Mouse (Mus musculus): ENCODE data around the gene Gm27021.

Gm27021 gene

DNA sequence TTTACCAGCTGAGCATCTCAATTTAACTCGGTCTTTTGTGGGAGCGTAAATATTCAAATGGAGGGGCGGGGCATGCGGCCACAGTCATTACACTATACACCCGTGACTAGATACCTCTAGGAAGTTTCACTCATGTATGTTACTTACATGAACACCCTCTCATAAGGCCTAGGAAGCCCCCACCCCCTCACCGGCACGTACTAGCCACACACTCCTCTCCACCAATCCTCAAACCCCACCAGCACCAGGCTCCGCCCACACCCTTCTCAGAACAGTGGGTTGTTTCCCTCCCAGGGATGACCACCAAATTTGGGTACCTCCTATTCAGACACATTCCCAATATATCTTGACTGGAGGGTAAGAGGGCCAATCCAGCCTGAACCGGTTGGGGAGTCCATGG, 60.4 kb downstream of the Gm27021 start:
- peak; percentile 31 for DNase-seq (ENCODE audit: extremely low read depth, low read depth)

DNA sequence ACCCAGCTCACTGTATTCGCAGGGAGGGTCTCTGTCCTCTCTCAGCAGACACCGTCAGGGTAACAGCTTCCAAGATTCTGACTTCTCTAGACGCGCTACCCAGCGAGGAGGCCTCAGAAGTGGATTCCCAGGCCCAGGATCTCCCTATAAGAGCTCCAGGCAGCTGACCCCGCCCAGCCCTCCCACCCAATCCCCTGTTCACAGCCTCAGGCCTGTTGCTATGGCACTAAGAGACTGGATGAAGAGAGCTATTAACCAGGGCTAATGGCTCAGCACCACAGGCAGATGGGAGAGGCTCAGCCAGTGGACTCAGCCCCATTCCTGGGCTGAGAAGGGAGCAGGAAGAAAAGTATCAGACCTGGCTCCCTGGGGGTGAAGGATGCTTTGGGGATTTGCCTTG, 65.2 kb downstream of the Gm27021 start:
- no peak for DNase-seq (ENCODE audit: extremely low read depth, low read depth)

DNA sequence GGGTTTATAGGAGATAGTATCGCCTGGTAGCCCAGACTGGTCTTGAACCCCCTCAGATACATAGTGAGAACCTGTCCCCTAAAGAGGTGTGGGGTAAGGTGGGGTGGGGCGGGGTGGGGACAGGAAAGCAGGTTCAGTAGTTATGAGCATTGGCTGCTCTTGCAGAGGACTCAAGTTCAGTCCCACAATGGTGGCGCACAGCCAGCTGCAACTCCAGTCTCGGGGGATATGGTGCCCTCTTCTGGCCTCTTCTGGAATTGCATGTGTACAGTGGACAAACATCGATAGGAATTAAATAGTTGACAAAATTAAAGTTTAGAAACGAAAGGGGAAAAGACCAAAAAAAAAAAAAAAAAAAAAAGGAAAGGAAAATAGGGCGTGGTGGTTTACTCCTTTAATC, 68.4 kb downstream of the Gm27021 start:
- peak; percentile 62 for DNase-seq (ENCODE audit: extremely low read depth, low read depth)

DNA sequence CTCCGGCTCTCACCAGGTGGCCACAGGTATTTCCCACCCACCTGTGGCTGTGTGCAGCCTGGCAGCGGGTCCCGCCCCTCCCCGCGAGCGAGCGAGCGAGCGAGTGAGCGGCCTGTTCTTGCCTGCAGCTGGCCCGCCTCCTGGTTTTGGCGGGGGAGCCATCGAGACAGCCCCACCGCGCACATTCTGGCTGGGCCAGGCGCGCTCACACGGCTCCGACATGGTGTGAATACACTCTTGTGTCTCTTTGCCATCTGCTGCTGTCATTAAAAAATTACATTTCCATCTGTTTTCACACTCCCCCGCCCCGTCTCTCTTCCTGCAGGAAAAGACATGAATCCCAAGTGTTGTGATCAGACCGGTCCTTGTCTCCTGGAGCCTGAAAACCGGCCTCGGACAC, 69.3 kb downstream of the Gm27021 start:
- DNase-seq (ENCODE audit: extremely low read depth, low read depth): no peak

DNA sequence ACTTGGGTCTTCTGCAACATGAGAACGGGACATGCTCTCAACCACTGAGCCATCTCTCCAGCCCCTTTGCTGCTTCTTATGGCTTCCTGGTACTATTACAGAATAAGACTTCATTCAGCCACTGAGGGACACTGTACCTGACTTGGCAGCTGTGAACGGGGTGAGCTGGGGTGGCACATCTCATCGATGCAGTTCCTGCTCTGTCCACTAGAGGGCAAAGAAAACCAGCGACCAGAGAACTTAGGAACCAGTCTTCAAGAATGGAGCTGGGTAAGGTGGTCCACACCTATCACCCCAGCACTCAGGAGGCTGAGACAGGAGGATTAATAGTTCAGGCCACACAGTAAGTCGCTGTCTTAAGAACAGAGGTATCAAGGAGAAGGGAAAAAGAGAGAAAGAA, 71.9 kb downstream of the Gm27021 start:
- DNase-seq (ENCODE audit: extremely low read depth, low read depth): peak; percentile 54

DNA sequence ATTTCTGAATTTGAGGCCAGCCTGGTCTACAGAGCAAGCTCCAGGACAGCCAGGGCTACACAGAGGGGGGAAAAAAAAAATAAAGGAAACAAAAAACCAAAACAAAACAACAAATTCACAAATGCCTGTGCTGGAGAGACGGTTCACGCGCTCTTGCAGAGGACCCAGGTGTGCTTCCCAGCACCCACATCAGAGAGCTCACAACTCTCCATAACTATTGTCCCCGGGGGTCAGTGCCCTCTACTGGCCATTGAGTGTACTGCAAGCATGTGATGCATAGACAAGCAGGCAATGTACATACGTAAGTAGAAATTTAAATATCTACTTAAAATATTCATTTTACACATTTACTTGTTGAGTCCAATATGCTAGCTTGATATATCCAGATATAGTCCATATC, 73.3 kb downstream of the Gm27021 start:
- DNase-seq (ENCODE audit: extremely low read depth, low read depth): no peak

DNA sequence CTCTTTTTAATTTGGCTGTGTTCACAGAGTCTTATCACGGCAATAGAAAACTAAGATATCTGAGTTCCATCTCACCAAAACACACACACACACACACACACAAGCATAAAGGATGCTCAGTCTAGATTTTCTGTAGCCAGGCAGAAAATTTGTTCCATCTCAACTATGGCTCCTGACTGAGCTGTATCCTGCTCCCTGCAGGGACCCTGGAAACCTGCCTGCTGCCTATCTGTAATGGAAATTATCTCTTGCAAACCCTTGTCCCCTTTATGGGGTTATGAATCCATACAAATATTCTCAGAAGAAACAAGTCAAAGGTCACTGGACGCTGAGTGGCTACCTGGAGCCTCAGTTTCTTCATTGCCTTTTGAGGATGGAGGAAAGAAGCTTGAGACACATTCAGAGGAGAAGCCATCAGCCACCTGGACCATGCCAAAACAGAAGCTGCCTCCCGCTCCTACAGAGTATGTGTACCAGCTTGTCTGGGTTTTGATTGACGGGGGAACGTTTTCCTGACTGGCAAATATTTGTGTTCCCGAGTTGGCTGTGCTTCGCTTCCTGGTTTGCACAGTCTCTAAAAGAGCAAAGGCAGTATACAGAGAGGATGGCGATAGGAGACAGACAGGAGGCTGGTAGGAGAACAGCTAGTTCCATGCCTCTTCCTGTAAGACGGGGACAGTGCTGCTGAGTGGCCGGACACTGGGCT, 76.1 kb downstream of the Gm27021 start:
- DNase-seq (ENCODE audit: extremely low read depth, low read depth): no peak

DNA sequence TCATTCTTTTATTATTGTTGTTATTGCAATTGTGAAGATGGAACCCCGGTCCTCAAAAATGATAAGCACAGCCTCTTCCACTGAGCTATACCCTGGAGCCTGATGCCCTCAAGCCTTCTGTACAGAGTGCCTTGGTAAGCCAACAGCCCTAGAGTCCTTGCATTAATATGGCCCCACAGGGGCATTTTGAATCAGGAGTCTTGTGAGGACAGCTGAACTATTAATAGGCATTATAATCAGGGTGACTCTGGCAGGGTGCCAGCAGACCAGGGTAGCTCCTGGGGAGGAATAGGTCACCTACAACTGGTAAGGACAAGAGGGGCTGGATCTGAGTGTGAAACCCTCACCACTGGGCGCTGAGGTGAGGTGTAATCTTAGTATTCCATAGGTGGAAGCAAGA, 78.0 kb downstream of the Gm27021 start:
- no peak for DNase-seq (ENCODE audit: extremely low read depth, low read depth)

DNA sequence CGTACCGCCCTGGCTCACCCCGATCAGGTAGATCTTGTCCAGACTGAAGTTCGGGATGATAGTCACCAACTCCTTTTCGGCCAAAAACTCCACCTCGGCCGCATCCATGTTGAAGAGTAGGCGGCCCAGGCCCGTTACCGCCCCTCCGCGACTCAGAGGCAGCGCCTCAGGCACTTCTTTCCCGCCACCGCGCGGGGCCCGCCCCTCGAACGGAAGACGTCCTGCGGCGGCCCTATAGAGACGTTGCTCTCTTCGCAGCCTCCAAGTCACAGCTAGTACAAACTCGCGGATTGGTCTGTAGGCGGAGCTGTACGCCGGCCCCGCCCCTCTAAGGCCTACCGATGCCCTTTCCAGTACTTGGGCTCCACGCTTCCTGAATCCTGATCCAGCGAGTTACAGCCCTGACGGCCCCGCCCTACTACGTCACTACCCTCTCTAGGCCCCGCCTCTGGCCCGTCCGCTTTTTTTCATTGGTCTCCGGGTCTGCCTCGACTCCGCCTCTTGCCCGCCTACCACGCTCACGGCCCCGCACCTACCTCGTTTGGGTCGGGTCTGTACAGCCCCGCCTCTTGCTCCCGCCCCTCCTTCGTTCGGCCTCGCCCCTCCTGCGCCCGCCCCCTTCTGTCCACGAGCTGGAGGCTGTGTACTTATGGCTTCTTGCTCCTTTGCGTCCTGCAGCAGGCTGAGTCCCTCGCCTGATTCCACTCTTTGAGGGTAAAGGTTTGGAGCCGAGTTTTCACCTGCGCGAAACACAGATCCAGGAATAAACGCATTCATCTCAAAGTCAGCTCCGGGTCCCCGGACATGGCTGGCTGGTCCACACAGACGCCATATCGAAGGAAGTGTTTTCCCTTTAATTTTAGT, 78.7 kb downstream of the Gm27021 start, which contains the start of gene Gins2:
Gene Gins2 (minus strand): TSS at position 397 of the 864 bp plus-strand sequence.
- DNase-seq (ENCODE audit: extremely low read depth, low read depth): peak; percentile 98

DNA sequence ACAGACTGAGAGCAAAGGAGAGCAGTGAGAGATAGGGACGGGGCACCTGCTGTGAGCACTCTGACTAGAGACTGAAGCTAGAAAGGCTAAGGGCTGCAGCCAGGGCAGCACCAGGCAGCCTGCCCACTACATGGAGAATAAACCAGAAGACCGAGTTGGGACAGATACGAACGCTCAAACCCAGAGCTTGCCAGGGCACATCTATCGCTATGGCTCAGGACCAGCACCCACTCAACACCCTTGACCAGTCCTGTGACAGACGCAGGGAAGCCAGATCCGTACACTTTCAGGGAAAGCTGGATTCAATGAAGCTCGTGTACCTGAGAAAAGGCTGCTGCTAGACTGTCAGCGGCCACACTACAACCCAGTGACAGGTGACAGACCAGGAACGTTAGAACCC, 82.4 kb downstream of the Gm27021 start:
- DNase-seq (ENCODE audit: extremely low read depth, low read depth): no peak

DNA sequence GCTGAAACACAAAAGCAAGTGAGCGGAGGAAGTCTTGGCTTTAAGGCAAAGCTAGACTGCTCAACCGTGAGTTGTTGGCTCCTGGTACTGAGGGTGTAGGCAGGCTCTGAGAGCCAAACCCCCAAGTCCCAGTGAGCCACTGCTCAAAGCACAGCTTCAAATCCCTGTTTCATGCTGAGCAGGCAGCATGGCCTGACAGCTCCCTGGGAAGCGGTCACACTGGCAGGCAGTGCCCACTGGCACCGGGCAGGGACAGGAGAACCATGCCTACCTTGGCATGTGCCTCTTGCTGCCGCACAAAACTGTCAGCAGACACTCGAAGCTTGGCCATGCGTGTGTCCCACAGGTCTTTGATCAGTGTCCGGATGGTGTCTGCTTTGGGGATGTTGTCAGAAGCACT, 86.1 kb downstream of the Gm27021 start:
- no peak for DNase-seq (ENCODE audit: extremely low read depth, low read depth)

DNA sequence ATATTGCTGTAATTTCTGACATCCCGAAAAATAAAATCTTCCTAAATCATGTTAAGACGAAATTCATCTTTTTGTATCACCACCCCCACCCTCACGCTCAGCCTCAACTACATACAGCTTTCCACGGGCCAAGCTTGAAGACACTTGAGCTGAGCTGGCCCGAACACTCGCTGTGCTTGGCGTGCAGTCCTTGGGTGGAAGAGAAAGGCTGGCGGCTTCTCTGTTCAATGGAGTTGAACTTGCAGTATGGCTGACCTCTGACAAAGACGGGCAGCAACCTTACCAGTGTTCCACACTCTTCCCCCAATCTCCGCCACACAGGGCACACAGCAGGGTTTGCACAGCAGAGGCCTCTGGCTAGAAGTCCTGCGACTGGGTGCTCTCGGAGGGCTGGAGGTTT, 86.5 kb downstream of the Gm27021 start:
- DNase-seq (ENCODE audit: extremely low read depth, low read depth): no peak

DNA sequence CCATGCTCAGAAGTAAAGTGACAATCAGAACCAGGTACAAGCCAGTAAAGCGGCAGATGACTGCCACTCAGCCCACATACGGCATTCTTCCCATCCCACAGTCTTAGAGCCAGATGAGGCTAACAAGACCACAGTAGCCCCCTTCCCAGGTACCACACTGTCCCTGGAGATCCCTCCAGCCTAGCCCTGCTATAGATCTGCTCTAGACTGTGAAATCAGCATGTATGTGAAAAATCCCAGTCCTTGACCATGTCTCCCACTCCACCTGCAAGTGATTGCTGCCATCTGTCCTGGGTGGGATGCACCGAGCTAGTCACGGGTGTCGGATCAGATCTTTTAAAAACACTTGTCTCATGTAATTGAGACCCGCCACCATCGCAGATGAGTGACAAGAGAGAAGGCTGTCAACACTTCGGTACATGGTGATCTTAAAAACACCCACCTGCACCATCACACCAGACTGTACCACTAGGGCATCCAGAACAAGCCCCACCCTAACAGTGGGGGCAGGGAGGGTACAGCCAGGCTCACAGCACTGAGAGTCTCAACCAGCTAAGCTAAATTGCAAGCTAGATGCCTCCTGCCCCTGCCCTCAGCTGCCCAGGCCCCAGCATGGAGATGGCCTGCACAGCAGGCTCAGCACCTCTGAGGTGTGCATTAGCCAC, 87.4 kb downstream of the Gm27021 start:
- no peak for DNase-seq (ENCODE audit: extremely low read depth, low read depth)

DNA sequence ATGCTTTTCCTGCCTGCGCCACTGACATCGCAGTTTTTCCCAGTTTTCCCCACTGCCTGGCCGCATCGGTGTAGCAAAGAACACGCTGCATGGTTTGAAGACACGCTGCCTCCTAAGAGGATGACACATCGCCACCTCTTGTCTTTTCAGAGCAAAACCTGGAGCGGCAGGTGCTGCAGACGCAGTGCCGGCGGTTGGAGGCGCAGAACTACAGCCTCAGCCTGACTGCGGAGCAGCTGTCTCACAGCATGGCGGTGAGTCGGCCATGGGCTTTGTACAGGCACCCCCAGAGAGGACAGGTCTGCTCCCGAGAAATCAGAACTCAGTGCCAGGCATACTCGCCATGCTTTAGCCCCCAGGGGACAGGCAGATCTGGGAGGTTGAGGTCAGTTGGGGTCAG, 90.1 kb downstream of the Gm27021 start:
- no peak for DNase-seq (ENCODE audit: extremely low read depth, low read depth)

DNA sequence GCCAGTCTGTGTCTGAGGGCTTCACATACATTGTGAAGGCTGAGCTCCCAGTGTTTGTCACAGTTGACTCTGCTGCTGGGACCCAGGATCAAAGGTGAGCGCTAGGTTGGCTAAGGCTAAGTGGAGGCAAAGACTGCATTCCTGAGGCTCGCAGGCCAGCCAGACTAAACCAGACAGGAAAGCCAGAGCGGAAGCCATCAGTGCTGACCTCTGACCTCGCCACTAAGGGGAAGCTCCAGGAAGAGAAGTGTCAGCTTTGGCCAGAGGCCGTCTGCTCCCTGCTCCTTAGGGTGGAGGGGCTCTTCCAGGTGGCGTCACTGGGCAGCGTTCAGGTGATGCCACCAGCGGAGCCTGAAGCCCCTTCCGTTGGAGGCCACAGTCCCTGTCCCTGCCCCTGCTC, 92.1 kb downstream of the Gm27021 start:
- no peak for DNase-seq (ENCODE audit: extremely low read depth, low read depth)

DNA sequence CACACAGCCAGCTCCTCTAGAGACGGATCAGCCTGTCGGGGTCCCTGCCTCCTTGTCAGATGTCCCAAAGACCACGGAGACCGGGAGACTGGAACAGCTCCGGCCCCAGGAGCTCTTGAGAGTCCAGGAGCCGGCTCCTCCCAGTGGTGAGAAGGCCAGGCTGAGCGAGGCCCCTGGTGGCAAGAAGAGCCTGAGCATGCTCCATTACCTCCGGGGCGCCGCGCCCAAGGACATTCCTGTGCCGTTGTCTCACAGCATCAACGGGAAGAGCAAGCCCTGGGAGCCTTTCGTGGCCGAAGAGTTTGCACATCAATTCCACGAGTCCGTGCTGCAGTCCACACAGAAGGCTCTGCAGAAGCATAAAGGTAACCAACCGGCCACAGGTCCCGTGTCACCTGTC, 92.9 kb downstream of the Gm27021 start:
- no peak for DNase-seq (ENCODE audit: extremely low read depth, low read depth)

DNA sequence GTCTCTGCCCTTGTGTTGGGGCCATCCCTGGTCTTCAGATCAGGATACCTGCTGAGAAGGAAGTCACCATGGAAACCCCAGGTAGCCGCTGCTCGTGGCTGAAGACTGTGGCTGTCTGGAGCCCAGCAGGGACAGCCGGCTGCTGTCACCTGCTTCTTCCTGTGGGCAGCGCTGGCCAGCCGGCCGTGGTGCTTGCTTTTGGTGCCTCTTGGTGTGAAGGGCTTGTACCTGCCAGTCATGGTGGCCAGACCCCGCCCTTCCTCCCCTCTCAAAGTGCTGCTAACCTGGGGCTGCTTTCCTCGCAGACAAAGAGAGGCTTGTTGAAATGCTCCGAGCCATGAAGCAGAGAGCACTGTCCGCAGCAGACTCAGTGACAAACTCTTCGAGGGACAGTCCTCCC, 94.0 kb downstream of the Gm27021 start:
- DNase-seq (ENCODE audit: extremely low read depth, low read depth): no peak

DNA sequence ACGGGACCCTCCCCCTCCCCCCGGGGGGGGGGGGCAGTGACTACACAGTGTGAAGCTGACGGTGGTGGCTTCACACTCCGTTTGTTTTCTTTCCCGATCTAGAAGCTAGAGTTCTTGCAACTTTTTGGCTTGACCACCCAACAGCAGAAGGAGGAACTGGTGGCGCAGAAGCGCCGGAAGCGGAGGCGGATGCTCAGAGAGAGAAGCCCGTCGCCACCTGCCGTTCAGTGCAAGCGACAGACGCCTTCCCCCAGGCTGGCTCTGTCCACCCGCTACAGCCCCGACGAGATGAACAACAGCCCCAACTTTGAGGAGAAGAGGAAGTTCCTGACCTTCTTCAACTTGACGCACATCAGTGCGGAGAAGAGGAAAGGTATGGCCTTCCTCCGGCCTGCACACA, 95.3 kb downstream of the Gm27021 start:
- no peak for DNase-seq (ENCODE audit: extremely low read depth, low read depth)

DNA sequence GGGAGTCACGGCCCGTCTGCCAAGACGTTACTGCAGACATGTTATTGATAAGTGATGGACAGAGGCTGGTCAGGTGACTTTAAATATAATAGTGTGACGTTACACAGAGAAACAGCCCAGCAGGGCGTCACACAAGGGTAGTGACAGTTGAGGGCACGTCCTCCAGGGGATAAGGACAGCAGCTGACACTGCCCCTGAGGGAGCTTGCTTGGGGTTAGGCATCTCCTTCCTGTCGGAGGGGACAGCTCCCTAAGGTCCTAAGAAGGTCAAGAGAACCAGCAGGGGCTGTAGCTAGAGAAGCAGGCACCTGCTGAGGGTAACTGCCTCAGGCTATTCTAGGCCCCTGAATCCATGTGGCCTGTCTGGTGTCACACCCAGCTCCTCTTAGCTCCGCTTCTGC, 96.3 kb downstream of the Gm27021 start:
- no peak for DNase-seq (ENCODE audit: extremely low read depth, low read depth)

DNA sequence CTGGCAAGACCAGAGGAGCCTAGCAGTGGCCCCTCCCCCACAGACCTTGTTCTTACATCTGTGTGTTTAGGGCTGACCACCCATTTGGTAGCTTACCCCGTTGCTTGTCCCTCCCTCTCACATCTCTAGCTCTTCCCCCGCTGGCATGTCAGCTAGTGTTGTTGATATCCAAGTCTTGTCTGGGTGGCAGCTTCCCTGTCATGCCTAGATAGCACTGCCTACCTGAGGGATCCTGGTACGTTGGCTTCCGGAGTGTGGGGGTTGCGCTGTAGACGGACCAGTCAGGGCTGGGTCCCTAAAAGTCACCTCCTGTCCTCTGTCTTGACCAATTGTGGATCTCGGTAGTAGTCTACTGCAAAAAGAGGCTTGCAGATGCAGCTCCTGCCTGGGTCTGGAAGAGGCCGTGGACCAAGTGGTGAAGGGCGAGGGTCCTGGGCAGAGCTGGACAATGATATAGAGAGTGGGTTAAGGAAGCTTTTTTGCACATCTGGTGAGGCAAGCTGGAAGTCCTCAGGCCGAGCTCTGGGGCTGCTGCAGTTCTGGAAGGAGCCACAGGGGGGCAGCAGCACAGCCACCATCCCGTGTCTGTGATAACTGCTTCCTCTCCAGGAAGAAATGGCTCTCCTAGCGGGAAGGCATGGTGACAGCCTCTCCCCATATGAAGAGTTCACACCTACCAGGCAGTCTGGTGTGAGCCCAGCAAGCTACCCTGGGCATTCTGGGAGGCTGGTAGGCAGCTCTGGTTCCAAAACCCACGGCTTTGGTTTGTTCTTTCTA, 97.8 kb downstream of the Gm27021 start:
- DNase-seq (ENCODE audit: extremely low read depth, low read depth): peak; percentile 22

DNA sequence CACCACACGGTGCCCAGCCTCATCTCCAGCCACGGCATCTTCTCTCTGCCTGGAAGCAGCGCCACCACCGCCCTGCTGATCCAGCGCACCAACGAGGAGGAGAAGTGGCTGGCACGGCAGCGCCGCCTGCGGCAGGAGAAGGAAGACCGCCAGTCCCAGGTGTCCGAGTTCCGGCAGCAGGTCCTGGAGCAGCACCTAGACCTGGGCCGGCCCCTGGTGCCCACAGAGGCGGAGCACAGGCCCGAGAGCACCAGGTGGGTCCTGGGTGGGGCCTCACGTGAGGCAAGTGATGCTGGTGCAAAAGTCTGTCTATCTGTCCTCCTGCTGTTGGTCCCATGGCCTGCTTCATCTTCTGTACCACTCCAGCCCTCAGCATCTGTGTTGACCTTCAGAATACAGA, 98.8 kb downstream of the Gm27021 start:
- DNase-seq (ENCODE audit: extremely low read depth, low read depth): no peak

All from MEL-GATA-1-ER (cell line).